Mouse (Mus musculus) right cerebral cortex, postnatal 36 days (tissue): Measurements from ENCODE around the gene Bex1.
"Not testable (repeated sequence)": the region's sequence is repeated elsewhere in the genome, so short reads cannot be mapped to it uniquely, and the experiment has no call there.

ENCODE experiments used
- DNase-seq, 2 experiments: peaks; one replicate each; pipeline ENCODE4 v3.0.0; 2022; ENCODE audit warnings: low spot score in 2 of 2, mixed read lengths in 1 of 2

The Bex1 gene

GRCm38 (mm10) chrX:136214729-136215677 is at the start of gene Bex1, which contains the start of gene Tceal7:
TSS of gene Bex1 (minus strand) at chrX:136215513.
TSS of gene Tceal7 (plus strand) at chrX:136214779.
- not testable (repeated sequence) for DNase-seq

DNA sequence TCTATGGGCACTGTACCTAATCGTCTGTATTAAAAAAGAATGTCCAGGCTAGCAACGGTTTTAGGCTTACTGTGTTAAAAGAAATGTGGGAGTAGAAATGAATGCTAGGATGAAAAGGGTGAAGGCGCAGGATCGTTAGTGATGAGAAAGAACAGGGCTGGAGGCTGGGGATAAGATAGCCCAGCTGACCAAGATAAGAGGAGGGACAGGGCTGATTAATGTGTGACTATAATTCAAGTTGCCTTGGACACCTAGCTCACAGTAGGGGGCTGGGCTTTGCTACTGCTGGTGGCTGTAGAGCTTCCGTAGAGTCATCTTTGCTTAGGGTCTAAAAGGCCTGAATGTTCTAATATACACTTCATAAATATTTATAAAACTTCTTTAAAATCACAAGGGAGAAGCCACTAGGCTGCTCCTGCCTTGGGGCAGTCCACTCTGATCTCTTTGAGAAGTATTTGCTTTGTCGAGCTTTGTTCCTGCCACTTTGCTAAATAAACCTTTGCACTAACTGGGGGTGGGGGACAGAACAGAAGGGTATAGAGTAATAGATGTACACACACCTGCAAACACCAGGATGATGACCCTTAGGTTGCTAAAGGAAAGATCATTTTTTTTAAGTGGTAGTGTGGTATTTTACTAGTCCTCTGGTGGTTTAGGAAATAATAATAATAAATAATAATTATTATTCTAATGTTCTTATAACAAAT is 36.9 kb upstream of the Bex1 start:
- no peak for DNase-seq

DNA sequence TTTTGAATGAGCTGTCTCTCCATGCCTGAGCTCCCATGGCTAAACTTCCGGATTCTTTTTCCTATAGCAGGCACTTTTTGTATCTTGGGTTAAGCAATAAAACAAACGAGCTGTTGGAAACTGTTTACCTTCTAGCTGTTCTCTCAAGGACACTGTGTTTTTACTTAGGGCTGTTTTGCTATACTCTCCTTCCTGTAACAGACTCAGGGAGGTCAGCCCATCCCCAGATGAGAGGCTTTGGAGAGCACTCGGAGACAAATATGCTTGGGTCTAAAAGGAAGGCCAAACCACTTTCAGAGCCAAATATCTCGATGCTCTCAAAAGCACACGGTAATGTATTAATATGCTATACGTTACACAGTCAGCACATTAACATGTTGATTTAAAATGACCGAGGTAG is 34.4 kb upstream of the Bex1 start:
- DNase-seq = no peak

- no peak for DNase-seq
Measured at GRCm38 (mm10) chrX:136248811-136249210, 33.5 kb upstream of the Bex1 start.

- no peak for DNase-seq
Measured at GRCm38 (mm10) chrX:136245521-136246071, 30.3 kb upstream of the Bex1 start.

DNA sequence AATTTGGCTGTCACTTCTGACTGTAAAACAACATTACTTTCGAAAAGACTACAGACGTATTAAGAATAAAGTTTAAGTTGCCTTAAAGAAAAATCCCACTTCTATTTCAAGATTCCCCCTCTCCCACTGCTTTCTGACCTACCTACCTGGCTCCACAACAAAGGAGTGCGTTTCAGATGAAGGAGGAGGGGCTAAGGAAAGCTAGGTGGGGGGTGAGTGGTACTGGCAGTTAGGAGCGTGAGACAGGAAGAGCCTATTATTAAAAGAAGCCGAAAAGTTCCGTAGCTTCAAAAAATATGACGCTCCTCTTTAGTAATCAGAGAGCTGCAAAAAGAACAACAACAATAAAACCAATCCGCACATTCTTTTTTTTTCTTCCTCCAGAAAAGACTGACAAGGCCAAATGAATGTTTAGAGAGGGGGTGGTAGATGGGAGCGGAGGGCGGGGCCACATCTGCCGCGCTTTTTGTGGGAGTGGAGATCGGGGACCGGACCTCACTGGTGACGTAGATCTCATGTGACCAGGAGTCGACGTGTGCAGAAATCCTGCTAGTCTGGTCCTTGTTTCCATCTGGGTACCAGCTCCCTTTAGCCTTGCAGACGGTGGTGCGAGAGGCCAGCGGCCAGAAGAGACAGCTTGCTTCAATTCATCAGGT is 29.4 kb upstream of the Bex1 start, which contains the start of gene Tceal9:
TSS of gene Tceal9 (plus strand) at position 506 of the 656 bp plus-strand sequence.
- peak; percentile 54 to 59 for DNase-seq

DNA sequence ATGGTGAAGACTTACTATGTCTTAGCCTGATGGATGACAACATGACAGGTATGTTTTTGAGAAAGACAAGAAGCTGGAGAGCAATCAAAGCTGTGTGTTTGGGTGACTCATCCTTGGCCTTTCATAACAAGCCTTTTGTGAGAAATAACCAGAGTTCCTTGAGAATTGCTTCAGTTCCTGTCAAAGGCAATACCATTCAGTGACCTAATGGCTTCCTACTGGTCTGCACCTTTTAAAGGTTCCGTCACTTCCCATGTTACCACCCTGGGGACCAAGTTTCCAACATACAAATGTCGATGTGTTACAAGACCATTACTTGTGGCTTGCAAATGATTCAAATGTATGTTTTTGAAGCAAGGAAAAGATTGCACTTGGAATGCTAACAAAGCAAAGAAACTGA is 27.9 kb upstream of the Bex1 start:
- DNase-seq = no peak

DNA sequence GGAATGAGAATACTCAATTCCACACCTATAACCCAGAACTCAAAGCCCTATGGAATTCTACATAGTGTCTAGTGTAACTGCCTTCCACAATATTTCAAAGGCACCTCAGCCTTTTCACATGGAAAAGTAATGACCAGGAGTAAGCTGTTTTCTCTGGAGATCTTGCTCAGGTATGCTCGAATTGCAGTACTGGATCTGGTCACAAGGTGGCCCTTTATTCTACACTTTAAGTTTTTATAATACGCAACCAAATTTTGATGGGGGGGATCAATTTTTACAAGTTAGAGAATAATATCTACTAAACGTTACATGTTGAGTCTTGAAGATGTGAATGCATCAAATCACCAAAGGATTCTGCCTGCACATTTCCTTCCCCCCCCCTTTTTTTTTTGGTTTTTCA is 22.8 kb upstream of the Bex1 start:
- no peak for DNase-seq

GRCm38 (mm10) chrX:136227768-136228167 is 12.5 kb upstream of the Bex1 start:
- no peak for DNase-seq

DNA sequence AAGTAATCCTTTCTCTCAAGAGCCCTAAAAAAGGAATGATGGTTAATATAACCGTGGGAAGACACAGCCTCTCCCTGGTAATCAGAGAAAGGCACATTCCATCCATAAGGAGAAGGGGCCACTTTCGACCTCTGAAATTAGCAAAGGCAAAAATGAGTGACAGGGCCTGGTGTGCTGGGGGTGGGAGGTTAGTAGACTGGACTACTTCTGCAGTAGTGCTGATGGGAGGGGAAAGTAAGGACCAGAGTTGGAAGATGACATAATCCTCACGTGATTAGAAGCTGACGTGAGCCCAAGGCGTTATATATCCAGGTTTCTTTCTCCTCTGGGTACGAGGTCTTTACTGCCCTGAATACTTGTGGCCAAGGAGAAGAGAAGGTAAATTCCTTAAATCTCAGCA is 8.4 kb upstream of the Bex1 start:
- no peak for DNase-seq

- no peak for DNase-seq
Measured at GRCm38 (mm10) chrX:136216303-136216702, 990 bp upstream of the Bex1 start.

DNA sequence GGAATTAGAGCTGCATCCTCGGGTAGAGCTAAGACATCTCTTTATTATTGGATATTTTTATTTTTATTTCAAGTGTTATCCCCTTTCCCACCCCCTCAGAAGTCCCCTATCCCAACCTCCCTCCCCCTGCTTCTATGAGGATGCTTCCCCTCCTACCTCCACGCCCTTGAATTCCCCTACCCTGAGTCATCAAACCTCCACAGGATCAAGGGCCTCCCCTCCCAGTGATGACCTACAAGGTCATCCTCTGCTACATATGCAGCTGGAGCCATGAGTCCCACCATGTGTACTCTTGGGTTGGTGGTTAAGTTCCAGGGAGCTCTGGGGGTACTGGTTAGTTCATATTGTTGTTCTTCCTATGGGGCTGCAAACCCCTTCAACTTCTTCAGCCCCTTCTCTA is 1.9 kb downstream of the Bex1 start:
- DNase-seq = no peak

DNA sequence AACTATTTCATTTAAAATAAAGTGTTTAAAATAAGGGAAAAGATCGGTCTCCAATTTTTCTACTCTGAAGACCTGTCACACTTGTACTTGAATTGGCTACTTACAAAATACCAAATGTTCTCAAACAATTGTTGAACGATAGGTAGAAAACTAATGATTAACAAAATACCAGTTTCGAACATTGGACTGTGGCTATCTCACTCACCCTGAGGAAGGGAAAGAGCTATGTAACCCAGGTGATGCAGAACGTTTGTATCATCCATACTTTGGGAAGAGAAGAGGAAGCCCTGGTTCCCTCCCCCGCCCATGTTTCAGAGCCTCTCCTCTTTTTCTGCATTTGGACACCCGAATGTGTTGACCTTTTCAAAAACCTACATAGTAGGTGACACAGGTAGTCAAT is 10.9 kb downstream of the Bex1 start:
- DNase-seq = no peak

DNA sequence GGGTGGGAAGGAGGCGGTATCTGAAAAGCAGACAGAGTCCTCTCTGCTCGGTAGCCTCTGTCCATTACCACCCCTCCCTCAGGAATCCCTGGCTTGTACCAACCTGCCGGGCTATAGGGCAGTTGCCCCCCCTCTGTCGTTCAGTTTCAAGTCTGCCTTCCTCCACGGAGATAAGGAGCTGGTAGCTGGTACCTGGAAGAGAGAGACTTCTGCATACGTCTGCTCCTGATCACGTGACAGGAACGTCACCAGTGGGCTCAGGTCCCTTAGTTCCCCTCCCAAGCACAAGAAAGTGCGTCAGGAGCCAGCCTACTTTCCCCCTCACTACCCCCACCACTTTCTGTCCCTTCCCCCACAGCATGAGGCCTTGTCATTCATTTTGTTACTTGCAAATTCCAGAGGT is 11.6 kb downstream of the Bex1 start, which contains the start of gene Tceal5:
TSS of gene Tceal5 (minus strand) at position 213 of the 403 bp plus-strand sequence.
- peak; percentile 38 to 71 for DNase-seq

DNA sequence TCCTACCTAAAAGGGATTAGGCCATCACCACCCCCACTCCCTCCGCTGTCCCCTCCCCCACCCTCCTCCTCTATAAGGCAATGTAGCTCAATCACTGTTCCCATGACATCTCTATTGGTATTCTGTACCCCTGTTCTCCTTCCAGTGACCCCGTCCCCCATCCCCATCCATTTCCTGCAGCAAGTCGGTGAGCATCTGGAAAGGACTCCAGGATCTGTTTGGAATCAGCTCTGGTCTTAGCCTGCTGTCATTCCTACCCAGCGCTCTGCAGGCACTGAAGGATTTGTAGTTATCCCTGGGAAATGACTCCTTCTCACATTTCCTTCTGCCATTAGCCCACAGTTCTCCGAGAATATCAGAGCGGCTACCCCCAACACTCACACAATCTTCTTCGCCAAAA is 12.1 kb downstream of the Bex1 start:
- no peak for DNase-seq

GRCm38 (mm10) chrX:136196873-136197272 is 18.4 kb downstream of the Bex1 start:
- no peak for DNase-seq

GRCm38 (mm10) chrX:136195193-136195944 is 19.9 kb downstream of the Bex1 start:
- no peak for DNase-seq

- no peak for DNase-seq
Measured at GRCm38 (mm10) chrX:136183107-136183506, 32.2 kb downstream of the Bex1 start.

- DNase-seq = no peak
Measured at GRCm38 (mm10) chrX:136180897-136181553, 34.3 kb downstream of the Bex1 start.

- no peak for DNase-seq
Measured at GRCm38 (mm10) chrX:136172786-136173185, 42.5 kb downstream of the Bex1 start.
